Mouse (Mus musculus) ES-E14 (cell line): Measurements from ENCODE around the gene Map6. TPM values are rescaled to one million over a fixed set of nuclear protein-coding genes. Genes with fewer than 3 reads are reported as not detected.

Experiments
- DNase-seq: peaks from one replicate; pipeline ENCODE4 v3.0.0-alpha.2; 2013; ENCODE audit warnings: low read depth, low spot score
- H3K27ac ChIP-seq: 2 replicates; pipeline ENCODE4 v1.5.1; 2012; ENCODE audit warnings: low read depth, mild to moderate bottlenecking, low read length, moderate library complexity, mixed read lengths; ENCODE audit not compliant: poor library complexity, insufficient read depth, severe bottlenecking
- H3K36me3 ChIP-seq: 2 replicates; pipeline ENCODE4 v1.6.1; 2012; ENCODE audit warnings: mild to moderate bottlenecking, low read length, moderate library complexity, mixed read lengths; ENCODE audit not compliant: control insufficient read depth, poor library complexity, insufficient read depth, severe bottlenecking
- H3K4me1 ChIP-seq, 2 experiments: fragments of 150-350 bp in 1 of 2; sonication (generic) in 1 of 2; 2 replicates each; pipeline ENCODE4 v1.6.1; 2012; ENCODE audit warnings: low read length in 2 of 2, mild to moderate bottlenecking in 1 of 2, mixed read lengths in 1 of 2; ENCODE audit not compliant: control insufficient read depth in 2 of 2, insufficient read depth in 2 of 2, poor library complexity in 1 of 2
- H3K4me3 ChIP-seq, 2 experiments: fragments of 150-350 bp in 1 of 2; sonication (generic) in 1 of 2; 2 replicates each; pipeline ENCODE4 v1.5.1; 2012; ENCODE audit warnings: low read length in 2 of 2, low read depth in 1 of 2, mild to moderate bottlenecking in 1 of 2, mixed read lengths in 1 of 2; ENCODE audit not compliant: insufficient read depth in 1 of 2, poor library complexity in 1 of 2, severe bottlenecking in 1 of 2
- H3K9ac ChIP-seq: 2 replicates; pipeline ENCODE4 v1.6.1; 2012; ENCODE audit warnings: low read depth, mild to moderate bottlenecking, low read length, mixed read lengths; ENCODE audit not compliant: poor library complexity, insufficient read depth, severe bottlenecking
- H3K9me3 ChIP-seq: fragments of 150-350 bp; sonication (generic); 2 replicates; pipeline ENCODE4 v1.6.1; 2012; ENCODE audit warnings: low read depth, mild to moderate bottlenecking, low read length; ENCODE audit not compliant: control insufficient read depth, insufficient read depth
- CHD2 ChIP-seq: IDR thresholded peaks from 2 replicates; pipeline ENCODE4 v1.6.1; 2014; ENCODE audit warnings: mild to moderate bottlenecking, low read depth, low read length, inconsistent platforms
- HCFC1 ChIP-seq: IDR thresholded peaks from 2 replicates; pipeline ENCODE4 v1.6.1; 2012; ENCODE audit warnings: low read length, inconsistent platforms, borderline replicate concordance; ENCODE audit not compliant: insufficient read depth
- MAFK ChIP-seq: IDR thresholded peaks from 2 replicates; pipeline ENCODE4 v1.6.1; 2014; ENCODE audit warnings: mild to moderate bottlenecking, low read depth, low read length, inconsistent platforms; ENCODE audit not compliant: insufficient read depth
- ZC3H11A ChIP-seq: IDR thresholded peaks from 2 replicates; pipeline ENCODE4 v1.6.1; 2012; ENCODE audit warnings: low read depth, mild to moderate bottlenecking, inconsistent platforms, low read length, borderline replicate concordance
- ZNF384 ChIP-seq: IDR thresholded peaks from 2 replicates; pipeline ENCODE4 v1.6.1; 2012; ENCODE audit warnings: low read depth, low read length, inconsistent platforms
- in situ Hi-C, 2 experiments: fragments of 600-800 bp; cut with MboI; formaldehyde crosslinking; loops; one replicate each; pipeline ENCODE4 v1.15.1; 2025; ENCODE audit warnings: low sequenced_read_pairs in 2 of 2, inconsistent platforms in 1 of 2; ENCODE audit not compliant: unreplicated experiment in 2 of 2
- total RNA-seq: library from RNA; depleted of rRNA; stranded (reverse); fragments of 300-350 nt; gene quantifications from 2 replicates; pipeline ENCODE4 v1.2.3, GENCODE M21; 2012

Map6 gene
- total RNA-seq, 1 experiment, result 13.5 TPM

DNA sequence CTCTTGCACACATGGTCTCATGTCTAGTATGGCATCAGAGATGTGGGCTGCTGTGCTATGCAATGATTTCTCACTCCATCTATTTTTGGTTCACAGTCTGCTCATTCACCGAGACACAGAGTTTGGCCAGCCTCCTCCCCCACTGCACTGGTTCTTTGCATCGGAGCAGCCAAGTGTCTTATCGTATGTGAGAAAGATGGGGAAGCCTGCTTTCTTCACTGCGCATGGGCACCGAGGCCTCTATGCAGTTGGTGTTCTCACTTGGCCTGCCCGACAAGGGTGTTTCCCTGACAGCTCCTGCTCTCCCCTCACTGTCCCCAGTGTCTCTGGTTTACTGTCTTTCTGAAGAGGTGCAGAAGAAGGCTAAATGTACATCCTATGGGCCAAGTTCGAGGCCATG, 12.2 kb upstream of the Map6 start:
- no peak overlapping the region for H3K27ac ChIP-seq
- in situ Hi-C loops, result no loop called here
- no peak overlapping the region for H3K4me3 ChIP-seq
- no peak for DNase-seq
- H3K9me3 ChIP-seq, result no peaks in the 10 kb centered on the region
- H3K4me1 ChIP-seq, result no peaks in the 10 kb centered on the region
- H3K36me3 ChIP-seq, result no peaks in the 10 kb centered on the region
- no peak overlapping the region for H3K9ac ChIP-seq
- TF ChIP-seq HCFC1 (no peak), CHD2 (no peak), ZC3H11A (no peak), ZNF384 (no peak), MAFK (no peak)

GRCm38 (mm10) chr7:99261900-99262299, 5.3 kb upstream of the Map6 start:
- Histone ChIP-seq H3K9me3 (no peaks in the 10 kb centered on the region), H3K36me3 (no peaks in the 10 kb centered on the region), H3K9ac (no peak overlapping the region), H3K4me3 (peak overlapping the region in 1 of 2 experiments; percentile 43; a peak in 1 of 4 replicates), H3K27ac (no peak overlapping the region), H3K4me1 (peaks cover 0 to 8% of the 10 kb centered on the region in 2 experiments; a peak in 1 of 4 replicates)
- in situ Hi-C loops, result no loop called here
- TF ChIP-seq HCFC1, result no peak
- 0 out of 2 replicates have a peak, but pooled peaks have one; percentile 28 for TF ChIP-seq ZNF384
- DNase-seq, result no peak

DNA sequence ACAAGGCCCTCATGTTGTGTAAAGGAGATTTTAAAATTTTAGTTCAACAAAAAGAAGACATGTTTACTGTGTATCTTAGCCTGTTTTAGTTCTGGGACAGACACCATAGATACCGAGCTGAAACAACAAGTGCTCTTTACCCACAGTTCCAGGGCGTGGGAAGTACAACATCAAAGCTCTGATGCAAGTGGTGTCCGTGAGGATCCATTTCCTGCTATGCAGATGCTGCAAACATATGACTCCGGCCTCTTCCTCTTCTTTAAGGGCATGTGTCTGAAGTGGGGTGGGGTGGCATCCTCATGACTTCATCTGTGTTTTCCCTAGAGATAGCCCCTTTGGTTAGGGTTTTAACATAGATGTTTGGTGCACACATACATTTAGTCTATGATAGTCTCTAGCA, 3.7 kb upstream of the Map6 start:
- no peak for TF ChIP-seq CHD2
- TF ChIP-seq HCFC1, result no peak
- no peak for TF ChIP-seq ZNF384
- no peak for TF ChIP-seq ZC3H11A
- TF ChIP-seq MAFK, result no peak
- DNase-seq, result no peak
- Histone ChIP-seq H3K9ac (no peak overlapping the region), H3K4me1 (peaks cover 0 to 8% of the 10 kb centered on the region in 2 experiments; a peak in 1 of 4 replicates), H3K27ac (no peak overlapping the region), H3K36me3 (no peaks in the 10 kb centered on the region), H3K4me3 (no peak overlapping the region), H3K9me3 (no peaks in the 10 kb centered on the region)
- in situ Hi-C loops, result no loop called here

DNA sequence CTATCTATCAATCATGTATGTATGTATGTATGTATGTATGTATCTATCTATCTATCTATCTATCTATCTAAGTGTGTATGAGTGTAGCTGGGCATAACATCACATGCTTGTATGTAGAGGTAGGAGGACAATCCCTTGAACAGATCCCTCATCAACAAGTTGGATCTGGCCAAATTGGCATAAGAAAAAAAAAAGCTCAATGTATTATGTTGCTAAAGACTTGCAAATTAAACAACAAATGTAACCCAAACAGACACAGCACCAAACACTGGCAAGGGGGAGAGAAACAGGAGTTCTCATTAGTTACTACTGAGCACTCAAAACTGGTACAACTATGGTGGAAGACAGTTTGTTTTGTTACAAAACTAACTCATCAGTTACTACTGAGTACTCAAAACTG, 2.6 kb upstream of the Map6 start:
- H3K4me3 ChIP-seq, result no peak overlapping the region

More for the DNA sequence above, 2.6 kb upstream of the Map6 start:
- no peaks in the 10 kb centered on the region for H3K36me3 ChIP-seq
- no peak overlapping the region for H3K9ac ChIP-seq
- in situ Hi-C loops, result no loop called here
- H3K4me1 ChIP-seq, result peaks cover 0 to 14% of the 10 kb centered on the region in 2 experiments; a peak in 2 of 4 replicates
- H3K27ac ChIP-seq, result no peak overlapping the region
- TF ChIP-seq HCFC1 (no peak), ZC3H11A (no peak), ZNF384 (no peak), MAFK (no peak), CHD2 (no peak)
- DNase-seq, result no peak
- no peaks in the 10 kb centered on the region for H3K9me3 ChIP-seq
